Mouse (Mus musculus) thymus, adult 2 months (tissue): ENCODE data around the gene Phlpp1.

Experiments
- CTCF ChIP-seq: fragments of 200-500 bp; IDR thresholded peaks from 2 replicates; pipeline ENCODE4 v1.5.1; 2012; ENCODE audit warnings: mild to moderate bottlenecking, control low read depth, low read length, moderate library complexity, borderline replicate concordance; ENCODE audit not compliant: control insufficient read depth, poor library complexity, insufficient read depth; ENCODE audit errors: extremely low read depth
- POLR2A ChIP-seq: fragments of 200-500 bp; IDR thresholded peaks from 2 replicates; pipeline ENCODE4 v1.6.1; 2012; ENCODE audit warnings: mild to moderate bottlenecking, low read length, control low read depth, moderate library complexity; ENCODE audit not compliant: control insufficient read depth, poor library complexity, insufficient read depth; ENCODE audit errors: extremely low read depth

- TF ChIP-seq CTCF (no peak), POLR2A (no peak)
Measured at GRCm38 (mm10) chr1:106210461-106210860, 38.9 kb downstream of the Phlpp1 start.
